Mouse (Mus musculus) MEL (cell line): ENCODE measurements around the gene Cpm. TPM values are rescaled to one million over a fixed set of nuclear protein-coding genes. Genes with fewer than 3 reads are reported as not detected.

Source experiments
- DNase-seq: peaks from one replicate; pipeline ENCODE4 v3.0.0; 2011; ENCODE audit warnings: low read depth, low spot score
- H3K27ac ChIP-seq: 2 replicates; pipeline ENCODE4 v1.5.1; 2012; ENCODE audit warnings: low read depth, mild to moderate bottlenecking, control low read depth, low read length, moderate library complexity; ENCODE audit not compliant: control insufficient read depth
- H3K27me3 ChIP-seq, 2 experiments: fragments of 150-350 bp in 1 of 2; sonication (generic) in 1 of 2; 2 replicates each; pipeline ENCODE4 v1.6.1; 2012; ENCODE audit warnings: low read length in 2 of 2, mild to moderate bottlenecking in 2 of 2, improper control_type of control experiment in 1 of 2, moderate library complexity in 1 of 2; ENCODE audit not compliant: insufficient read depth in 2 of 2, control insufficient read depth in 1 of 2
- H3K36me3 ChIP-seq, 2 experiments: 2 replicates each; pipeline ENCODE4 v1.6.1; 2012 to 2014; ENCODE audit warnings: low read length in 2 of 2, improper control_type of control experiment in 1 of 2, inconsistent platforms in 1 of 2, mild to moderate bottlenecking in 1 of 2; ENCODE audit not compliant: insufficient read depth in 2 of 2, control insufficient read depth in 1 of 2
- H3K4me1 ChIP-seq, 2 experiments: fragments of 150-350 bp in 1 of 2; sonication (generic) in 1 of 2; 2 replicates each; pipeline ENCODE4 v1.6.1; 2012; ENCODE audit warnings: low read length in 2 of 2, improper control_type of control experiment in 1 of 2, mild to moderate bottlenecking in 1 of 2; ENCODE audit not compliant: insufficient read depth in 2 of 2, control insufficient read depth in 1 of 2
- H3K4me3 ChIP-seq, 2 experiments: fragments of 150-350 bp in 1 of 2; sonication (generic) in 1 of 2; 2 replicates each; pipeline ENCODE4 v1.5.1; 2012; ENCODE audit warnings: low read depth in 2 of 2, low read length in 2 of 2, mild to moderate bottlenecking in 2 of 2, moderate library complexity in 2 of 2, control low read depth in 1 of 2, improper control_type of control experiment in 1 of 2; ENCODE audit not compliant: control insufficient read depth in 1 of 2, insufficient read depth in 1 of 2
- H3K79me2 ChIP-seq: 2 replicates; pipeline ENCODE4 v1.6.1; 2012; ENCODE audit warnings: mild to moderate bottlenecking, low read length, moderate library complexity; ENCODE audit not compliant: control insufficient read depth, poor library complexity, insufficient read depth
- H3K9ac ChIP-seq: 2 replicates; pipeline ENCODE4 v1.6.1; 2012; ENCODE audit warnings: low read depth, mild to moderate bottlenecking, control low read depth, low read length, moderate library complexity; ENCODE audit not compliant: control insufficient read depth, poor library complexity, severe bottlenecking
- H3K9me3 ChIP-seq: fragments of 150-350 bp; sonication (generic); replicated peaks from 2 replicates; pipeline ENCODE4 v1.6.1; 2012; ENCODE audit warnings: mild to moderate bottlenecking, low read length, improper control_type of control experiment, moderate library complexity; ENCODE audit not compliant: insufficient read depth
- BHLHE40 ChIP-seq: IDR thresholded peaks from 2 replicates; pipeline ENCODE4 v1.6.1; 2012; ENCODE audit warnings: low read depth, mild to moderate bottlenecking, inconsistent platforms, low read length, improper control_type of control experiment, borderline replicate concordance
- CHD1 ChIP-seq: IDR thresholded peaks from 2 replicates; pipeline ENCODE4 v1.6.1; 2012; ENCODE audit warnings: low read depth, mild to moderate bottlenecking, inconsistent platforms, low read length, improper control_type of control experiment
- CHD2 ChIP-seq: IDR thresholded peaks from 2 replicates; pipeline ENCODE4 v1.6.1; 2011; ENCODE audit warnings: low read length, improper control_type of control experiment
- CTCF ChIP-seq, 3 experiments: IDR thresholded peaks in 2 of 3; conservative IDR thresholded peaks in 1 of 3; 2 replicates each; pipeline ENCODE4 v1.5.1; 2011 to 2012; ENCODE audit warnings: low read length in 3 of 3, low read depth in 2 of 3, mild to moderate bottlenecking in 2 of 3, improper control_type of control experiment in 1 of 3, inconsistent platforms in 1 of 3, mixed read lengths in 1 of 3, moderate library complexity in 1 of 3; ENCODE audit not compliant: control insufficient read depth in 1 of 3, insufficient read depth in 1 of 3, poor library complexity in 1 of 3, severe bottlenecking in 1 of 3
- E2F4 ChIP-seq: IDR thresholded peaks from 2 replicates; pipeline ENCODE4 v1.6.1; 2011; ENCODE audit warnings: low read depth, low read length, improper control_type of control experiment, borderline replicate concordance
- ELF1 ChIP-seq: IDR thresholded peaks from 2 replicates; pipeline ENCODE4 v1.6.1; 2014; ENCODE audit warnings: low read depth, mild to moderate bottlenecking, inconsistent platforms, low read length, improper control_type of control experiment, moderate library complexity
- ETS1 ChIP-seq: IDR thresholded peaks from 2 replicates; pipeline ENCODE4 v1.6.1; 2012; ENCODE audit warnings: low read depth, mild to moderate bottlenecking, inconsistent platforms, low read length, improper control_type of control experiment, moderate library complexity
- GABPA ChIP-seq: IDR thresholded peaks from 2 replicates; pipeline ENCODE4 v1.6.1; 2012; ENCODE audit warnings: low read depth, mild to moderate bottlenecking, inconsistent platforms, low read length, improper control_type of control experiment, moderate library complexity
- HCFC1 ChIP-seq: IDR thresholded peaks from 2 replicates; pipeline ENCODE4 v1.6.1; 2012; ENCODE audit warnings: low read depth, mild to moderate bottlenecking, inconsistent platforms, low read length, improper control_type of control experiment, moderate library complexity
- MAX ChIP-seq: IDR thresholded peaks from 2 replicates; pipeline ENCODE4 v1.6.1; 2011; ENCODE audit warnings: low read length, improper control_type of control experiment
- MAZ ChIP-seq: IDR thresholded peaks from 2 replicates; pipeline ENCODE4 v1.6.1; 2012; ENCODE audit warnings: low read depth, mild to moderate bottlenecking, inconsistent platforms, low read length, improper control_type of control experiment
- MYC ChIP-seq: IDR thresholded peaks from 2 replicates; pipeline ENCODE4 v1.6.1; 2011; ENCODE audit warnings: low read depth, mild to moderate bottlenecking, low read length, improper control_type of control experiment, moderate library complexity
- NELFE ChIP-seq: IDR thresholded peaks from 2 replicates; pipeline ENCODE4 v1.6.1; 2011; ENCODE audit warnings: low read depth, low read length, improper control_type of control experiment
- NRF1 ChIP-seq: IDR thresholded peaks from 2 replicates; pipeline ENCODE4 v1.6.1; 2014; ENCODE audit warnings: low read depth, mild to moderate bottlenecking, inconsistent platforms, low read length, improper control_type of control experiment, moderate library complexity; ENCODE audit not compliant: poor library complexity, insufficient read depth, severe bottlenecking
- POLR2A ChIP-seq, 2 experiments: IDR thresholded peaks; 2 replicates each; pipeline ENCODE4 v1.6.1; 2011 to 2012; ENCODE audit warnings: low read length in 2 of 2, mild to moderate bottlenecking in 2 of 2, control low read depth in 1 of 2, improper control_type of control experiment in 1 of 2, low read depth in 1 of 2, moderate library complexity in 1 of 2; ENCODE audit not compliant: control insufficient read depth in 1 of 2, insufficient read depth in 1 of 2, poor library complexity in 1 of 2
- POLR2AphosphoS2 ChIP-seq: IDR thresholded peaks from 2 replicates; pipeline ENCODE4 v1.6.1; 2011; ENCODE audit warnings: low read length, improper control_type of control experiment
- RCOR1 ChIP-seq: IDR thresholded peaks from 2 replicates; pipeline ENCODE4 v1.6.1; 2012; ENCODE audit warnings: low read depth, mild to moderate bottlenecking, inconsistent platforms, low read length, improper control_type of control experiment
- TAL1 ChIP-seq: IDR thresholded peaks from 2 replicates; pipeline ENCODE4 v1.6.1; 2012; ENCODE audit warnings: mild to moderate bottlenecking, inconsistent platforms, low read length, moderate library complexity, mixed read lengths
- TBP ChIP-seq: IDR thresholded peaks from 2 replicates; pipeline ENCODE4 v1.8.0; 2011; ENCODE audit warnings: low read depth, low read length, improper control_type of control experiment
- UBTF ChIP-seq: IDR thresholded peaks from 2 replicates; pipeline ENCODE4 v1.6.1; 2012; ENCODE audit warnings: low read depth, mild to moderate bottlenecking, inconsistent platforms, low read length, improper control_type of control experiment, moderate library complexity, borderline replicate concordance; ENCODE audit not compliant: insufficient read depth
- USF2 ChIP-seq, 2 experiments: IDR thresholded peaks; 2 replicates each; pipeline ENCODE4 v1.6.1; 2011 to 2012; ENCODE audit warnings: improper control_type of control experiment in 2 of 2, low read length in 2 of 2, borderline replicate concordance in 1 of 2, inconsistent platforms in 1 of 2, low read depth in 1 of 2, mild to moderate bottlenecking in 1 of 2; ENCODE audit not compliant: insufficient read depth in 1 of 2
- ZKSCAN1 ChIP-seq: IDR thresholded peaks from 2 replicates; pipeline ENCODE4 v1.6.1; 2012; ENCODE audit warnings: low read depth, mild to moderate bottlenecking, inconsistent platforms, low read length, improper control_type of control experiment, moderate library complexity
- polyA plus RNA-seq, 2 experiments: library from polyadenylated mRNA; stranded (reverse) in 1 of 2; unstranded in 1 of 2; fragments of >175 nt in 1 of 2; fragments of >200 nt in 1 of 2; gene quantifications; 2 replicates each; pipeline versions ENCODE4 v1.2.1 to v1.2.4; 2012; ENCODE audit warnings: low replicate concordance in 2 of 2, low read depth in 1 of 2; ENCODE audit not compliant: insufficient read length in 2 of 2, insufficient read depth in 1 of 2, missing spikeins in 1 of 2
- total RNA-seq: library from RNA; depleted of rRNA; stranded (reverse); fragments of 300-350 nt; gene quantifications from 2 replicates; pipeline ENCODE4 v1.2.3, GENCODE M21; 2012

Cpm gene
- total and polyA plus RNA-seq, 3 experiments: 0.04 to 0.40 TPM; not detected in 1

GRCm38 (mm10) chr10:117679029-117679686, 49.9 kb downstream of the Cpm start:
- Histone ChIP-seq H3K36me3 (peaks cover 0 to 22% of the 10 kb centered on the region in 2 experiments; a peak in 2 of 4 replicates), H3K79me2 (no peaks in the 10 kb centered on the region), H3K4me3 (no peak overlapping the region), H3K27ac (no peak overlapping the region), H3K9ac (no peak overlapping the region), H3K4me1 (peaks cover 6 to 26% of the 10 kb centered on the region in 2 experiments)
- DNase-seq: no peak
- TF ChIP-seq USF2 (IDR thresholded peaks at IDR 0.05; ENCODE audit: borderline replicate concordance in 1 of 2, insufficient read depth in 1 of 2, low read depth in 1 of 2, low read length in 2 of 2): no peak
- no peak for TF ChIP-seq NRF1
- TF ChIP-seq MAZ: no peak
- TF ChIP-seq ETS1: no peak
- no peak for TF ChIP-seq CHD1
- TF ChIP-seq HCFC1: no peak
- no peak for TF ChIP-seq RCOR1
- TF ChIP-seq MYC: no peak
- no peak for TF ChIP-seq BHLHE40
- no peak for TF ChIP-seq ELF1
- no peak for TF ChIP-seq TBP
- TF ChIP-seq CTCF (IDR thresholded peaks at IDR 0.05 in 2 of 3, conservative IDR thresholded peaks at IDR 0.05 in 1 of 3; ENCODE audit: control insufficient read depth in 1 of 3, insufficient read depth in 1 of 3, low read depth in 2 of 3, low read length in 3 of 3, poor library complexity in 1 of 3, severe bottlenecking in 1 of 3): no peak
- TF ChIP-seq CHD2: no peak
- no peak for TF ChIP-seq POLR2A (IDR thresholded peaks at IDR 0.05; ENCODE audit: control insufficient read depth in 1 of 2, insufficient read depth in 1 of 2, low read depth in 1 of 2, low read length in 2 of 2, poor library complexity in 1 of 2)
- no peak for TF ChIP-seq TAL1
- TF ChIP-seq ZKSCAN1: no peak
- TF ChIP-seq NELFE: no peak
- TF ChIP-seq, all 39 proteins: peak for 0
- Histone ChIP-seq H3K9me3 (no peaks in the 10 kb centered on the region), H3K27me3 (no peaks in the 10 kb centered on the region)

- Histone ChIP-seq H3K9me3 (no peaks in the 10 kb centered on the region), H3K79me2 (no peaks in the 10 kb centered on the region), H3K36me3 (peaks cover 0 to 22% of the 10 kb centered on the region in 2 experiments; a peak in 2 of 4 replicates), H3K27me3 (no peaks in the 10 kb centered on the region), H3K27ac (no peak overlapping the region), H3K4me3 (no peak overlapping the region), H3K9ac (no peak overlapping the region), H3K4me1 (peaks cover 6 to 26% of the 10 kb centered on the region in 2 experiments)
- no peak for DNase-seq
- no peak for TF ChIP-seq E2F4
- TF ChIP-seq TAL1: no peak
- TF ChIP-seq UBTF: no peak
- no peak for TF ChIP-seq MAX
- no peak for TF ChIP-seq GABPA
- no peak for TF ChIP-seq POLR2AphosphoS2
- no peak for TF ChIP-seq CTCF (IDR thresholded peaks at IDR 0.05 in 2 of 3, conservative IDR thresholded peaks at IDR 0.05 in 1 of 3; ENCODE audit: control insufficient read depth in 1 of 3, insufficient read depth in 1 of 3, low read depth in 2 of 3, low read length in 3 of 3, poor library complexity in 1 of 3, severe bottlenecking in 1 of 3)
- TF ChIP-seq USF2 (IDR thresholded peaks at IDR 0.05; ENCODE audit: borderline replicate concordance in 1 of 2, insufficient read depth in 1 of 2, low read depth in 1 of 2, low read length in 2 of 2): no peak
These were observed 50.7 kb downstream of the Cpm start for GRCm38 (mm10) chr10:117679963-117680473.
